Mouse (Mus musculus) hindbrain, postnatal 0 days (tissue): ENCODE results near the gene Galntl6. TPM values are rescaled to one million over a fixed set of nuclear protein-coding genes. Genes with fewer than 3 reads are reported as not detected.
A peak's percentile ranks its signal among the peaks of the same experiment; 100 is the strongest.

Source experiments
- ATAC-seq: fragments of 200-750 bp; cut with Nextera tagmentation; 2 replicates; pipeline ENCODE4 v1.8.0; 2017; ENCODE audit warnings: mild to moderate bottlenecking, moderate TSS enrichment, moderate library complexity
- DNase-seq: peaks from one replicate; pipeline ENCODE4 v3.0.0-alpha.2; 2015; ENCODE audit warnings: low spot score
- H3K27ac ChIP-seq: fragments of 300-500 bp; sonication (generic); 2 replicates; pipeline ENCODE4 v1.5.1; 2014; ENCODE audit warnings: mild to moderate bottlenecking
- H3K27me3 ChIP-seq: fragments of 300-500 bp; sonication (generic); 2 replicates; pipeline ENCODE4 v1.6.1; 2014; ENCODE audit warnings: low read length, mixed read lengths; ENCODE audit not compliant: insufficient read depth
- H3K36me3 ChIP-seq: fragments of 300-500 bp; sonication (generic); 2 replicates; pipeline ENCODE4 v1.6.1; 2014; ENCODE audit warnings: low read length, mixed read lengths; ENCODE audit not compliant: insufficient read depth
- H3K4me1 ChIP-seq: fragments of 300-500 bp; sonication (generic); 2 replicates; pipeline ENCODE4 v1.6.1; 2014; ENCODE audit warnings: antibody characterized with exemption, low read length, mixed read lengths; ENCODE audit not compliant: insufficient read depth
- H3K4me2 ChIP-seq: fragments of 300-500 bp; sonication (generic); 2 replicates; pipeline ENCODE4 v1.6.1; 2014; ENCODE audit warnings: low read depth, mild to moderate bottlenecking, low read length, moderate library complexity, mixed read lengths
- H3K4me3 ChIP-seq: fragments of 300-500 bp; sonication (generic); 2 replicates; pipeline ENCODE4 v1.5.1; 2014; ENCODE audit warnings: low read length
- H3K9ac ChIP-seq: fragments of 300-500 bp; sonication (generic); replicated peaks from 2 replicates; pipeline ENCODE4 v1.6.1; 2014; ENCODE audit warnings: mild to moderate bottlenecking, low read length, moderate library complexity, mixed read lengths
- H3K9me3 ChIP-seq: fragments of 300-500 bp; sonication (generic); 2 replicates; pipeline ENCODE4 v1.6.1; 2016; ENCODE audit warnings: low read length, mixed read lengths
- CTCF ChIP-seq: IDR thresholded peaks from 2 replicates; pipeline ENCODE4 v1.5.1; 2016; ENCODE audit warnings: antibody characterized with exemption, control low read depth, low read depth
- WGBS: fragments of 180-500 bp; shearing (Covaris S2); extraction: QIAGEN DNeasy Blood & Tissue Kit; methylation state at CpG from one replicate; pipeline ENCODE4 v1.1.7; 2014; 5-methylcytosine and 5-hydroxymethylcytosine counted together
- polyA plus RNA-seq: library from polyadenylated mRNA; unstranded; fragments of >200 nt; fragmentation: Nextera tagmentation; extraction: Ambion mirVana; gene quantifications from 2 replicates; pipeline ENCODE4 v1.2.1, GENCODE M21; 2015
- total RNA-seq: library from RNA; depleted of rRNA; stranded (reverse); fragments of >200 nt; gene quantifications from 2 replicates; pipeline ENCODE4 v1.2.3, GENCODE M21; 2014

Galntl6 gene
- total and polyA plus RNA-seq, 2 experiments from 2014 or later: 16.5 to 26.5 TPM

DNA sequence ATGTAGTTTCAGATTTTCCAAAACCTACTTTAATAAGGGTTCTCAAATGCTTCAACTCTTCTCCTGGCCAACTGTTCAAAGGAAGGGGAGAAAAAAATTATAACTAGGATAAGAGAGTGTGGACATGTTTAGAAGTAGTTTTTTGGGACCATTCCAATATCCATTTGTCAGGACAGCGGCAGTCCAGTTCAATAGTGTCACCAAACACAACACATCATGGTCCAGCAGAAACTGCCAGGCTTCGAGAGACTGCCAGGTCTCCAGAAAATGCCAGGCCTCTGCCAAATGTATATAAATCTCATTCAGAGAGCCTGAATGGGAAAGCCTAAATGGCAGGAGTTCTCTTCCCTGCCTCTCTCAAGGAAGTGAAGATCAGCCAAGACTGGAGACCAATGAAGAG is 469.7 kb downstream of the Galntl6 start:
- TF ChIP-seq CTCF: no peak

DNA sequence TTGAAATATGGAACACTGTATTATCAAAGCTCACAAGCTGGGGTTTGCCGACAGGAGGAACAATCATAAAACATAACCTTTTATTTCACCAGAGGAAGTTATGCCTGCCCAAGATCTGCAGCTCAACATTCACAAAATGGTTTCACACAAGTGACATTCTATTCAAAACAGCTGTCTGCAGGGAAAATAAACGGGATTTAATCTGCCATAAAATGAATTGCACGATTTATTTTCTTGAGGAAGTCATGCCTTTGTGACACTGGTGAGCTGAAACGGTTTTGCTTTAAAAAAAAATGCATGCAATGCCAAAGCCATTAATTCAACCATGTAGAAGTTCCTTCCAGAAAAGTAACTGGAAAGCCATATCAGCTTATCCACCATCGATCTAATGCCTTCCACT is 494.0 kb downstream of the Galntl6 start:
- H3K36me3 ChIP-seq: no peaks in the 10 kb centered on the region
- no peaks in the 10 kb centered on the region for H3K9me3 ChIP-seq
- WGBS: 56% methylated on average over 5 of the region's 5 CpGs
- H3K4me1 ChIP-seq: no peaks in the 10 kb centered on the region
- TF ChIP-seq CTCF: no peak
- H3K27ac ChIP-seq: no peak overlapping the region
- DNase-seq (no peak), ATAC-seq (no peak)
- no peak overlapping the region for H3K9ac ChIP-seq
- H3K4me3 ChIP-seq: no peak overlapping the region
- H3K4me2 ChIP-seq: no peak overlapping the region
- no peaks in the 10 kb centered on the region for H3K27me3 ChIP-seq

More for the DNA sequence above, 469.7 kb downstream of the Galntl6 start:
- 53% methylated on average over 2 of the region's 2 CpGs for WGBS
- Histone ChIP-seq H3K4me2 (no peak overlapping the region), H3K4me1 (no peaks in the 10 kb centered on the region), H3K4me3 (no peak overlapping the region), H3K36me3 (no peaks in the 10 kb centered on the region), H3K9me3 (no peaks in the 10 kb centered on the region), H3K27ac (no peak overlapping the region), H3K27me3 (no peaks in the 10 kb centered on the region), H3K9ac (no peak overlapping the region)
- peak; percentile 17 for DNase-seq
- ATAC-seq: no peak

DNA sequence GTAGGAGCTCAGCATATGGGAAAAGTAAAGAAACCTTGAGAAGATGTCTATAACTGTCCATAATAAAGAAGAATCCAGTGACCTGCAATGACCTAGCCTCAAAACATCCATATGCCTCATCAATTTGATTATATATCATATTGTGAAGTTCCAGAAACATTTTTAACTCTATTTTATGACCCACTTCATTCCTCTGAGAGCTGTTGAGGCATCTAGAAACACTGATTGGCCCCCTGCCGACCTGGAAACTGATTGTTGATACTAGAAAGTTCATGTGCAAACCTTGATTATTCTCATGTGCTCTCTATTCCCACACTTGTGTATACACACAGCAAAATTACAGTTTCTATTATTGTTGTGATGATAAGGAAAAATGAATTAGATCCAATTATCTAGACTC is 494.9 kb downstream of the Galntl6 start:
- ATAC-seq (no peak), DNase-seq (no peak)

DNA sequence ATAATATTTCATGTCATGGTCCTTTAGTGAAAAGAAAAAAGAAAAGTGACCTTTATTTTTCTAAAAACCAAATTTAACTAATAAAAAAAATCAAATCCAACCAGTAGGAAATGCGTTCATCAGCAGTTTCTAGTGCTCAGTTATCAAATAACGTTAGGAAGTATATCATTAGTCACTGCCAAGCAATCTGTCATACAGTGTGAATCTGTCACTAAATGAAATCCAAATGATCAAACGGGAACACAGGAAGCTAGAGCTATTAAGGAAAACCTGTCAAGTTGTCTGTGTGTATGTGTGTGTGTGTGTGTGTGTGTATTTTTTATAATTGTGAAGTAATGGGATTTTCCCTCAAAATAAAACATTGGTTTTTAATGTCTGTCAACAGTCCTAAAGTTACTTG is 515.9 kb downstream of the Galntl6 start:
- WGBS: 51% methylated on average over 3 of the region's 3 CpGs
- Histone ChIP-seq H3K4me1 (no peaks in the 10 kb centered on the region), H3K27ac (no peak overlapping the region), H3K4me2 (no peak overlapping the region), H3K27me3 (no peaks in the 10 kb centered on the region), H3K36me3 (no peaks in the 10 kb centered on the region), H3K9ac (no peak overlapping the region), H3K9me3 (no peaks in the 10 kb centered on the region), H3K4me3 (no peak overlapping the region)
- no peak for DNase-seq
- no peak for TF ChIP-seq CTCF
- no peak for ATAC-seq

More for the DNA sequence above, 494.9 kb downstream of the Galntl6 start:
- Histone ChIP-seq H3K36me3 (no peaks in the 10 kb centered on the region), H3K4me3 (no peak overlapping the region), H3K4me1 (no peaks in the 10 kb centered on the region), H3K9ac (no peak overlapping the region), H3K27ac (no peak overlapping the region), H3K9me3 (no peaks in the 10 kb centered on the region), H3K4me2 (no peak overlapping the region), H3K27me3 (no peaks in the 10 kb centered on the region)
- no peak for TF ChIP-seq CTCF
- WGBS: 76% methylated on average over 1 of the region's 1 CpGs

DNA sequence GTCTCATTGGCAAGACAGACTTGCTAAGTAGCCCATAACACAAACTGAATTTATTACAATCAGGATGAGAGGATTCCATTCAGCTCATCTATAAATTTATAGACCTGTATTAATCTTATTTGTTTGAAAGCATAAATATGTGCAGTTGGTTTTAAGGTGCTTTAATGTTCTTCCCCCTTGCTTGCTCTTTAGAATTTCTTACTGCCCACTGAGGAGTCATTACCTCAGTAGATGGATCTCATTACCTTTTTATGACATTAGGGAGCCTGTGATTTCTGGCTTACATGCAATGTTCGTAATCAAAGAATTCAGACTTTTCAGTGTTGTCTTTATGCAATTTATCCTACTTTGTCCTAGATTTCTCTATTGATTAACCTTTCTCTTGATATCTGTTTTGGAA is 516.6 kb downstream of the Galntl6 start:
- H3K36me3 ChIP-seq: no peaks in the 10 kb centered on the region
- H3K27ac ChIP-seq: no peak overlapping the region
- H3K27me3 ChIP-seq: no peaks in the 10 kb centered on the region
- WGBS: 84% methylated on average over 1 of the region's 1 CpGs
- no peak for DNase-seq
- no peak for ATAC-seq
- H3K9ac ChIP-seq: no peak overlapping the region
- TF ChIP-seq CTCF: no peak
- no peaks in the 10 kb centered on the region for H3K9me3 ChIP-seq
- no peaks in the 10 kb centered on the region for H3K4me1 ChIP-seq
- H3K4me3 ChIP-seq: no peak overlapping the region
- H3K4me2 ChIP-seq: no peak overlapping the region

DNA sequence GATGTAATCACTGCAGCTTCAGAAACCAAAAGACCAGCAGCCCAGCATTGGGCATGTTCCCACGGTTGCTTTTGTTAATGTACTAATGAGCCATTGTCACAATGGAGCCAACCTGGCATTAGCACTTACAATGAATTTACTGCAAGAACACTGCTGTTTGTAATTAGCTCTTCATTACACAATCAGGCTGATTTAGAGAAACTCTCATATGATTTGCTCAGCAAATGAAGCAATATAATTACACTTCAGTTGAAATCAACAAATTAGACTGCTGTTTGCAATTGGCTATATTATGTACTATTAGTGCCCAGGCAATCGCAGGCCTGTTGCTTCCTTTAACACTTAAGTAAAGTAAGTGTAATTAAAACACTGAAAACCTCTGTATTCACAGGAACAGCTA is 540.1 kb downstream of the Galntl6 start:
- no peak for TF ChIP-seq CTCF
- DNase-seq: peak; percentile 40

DNA sequence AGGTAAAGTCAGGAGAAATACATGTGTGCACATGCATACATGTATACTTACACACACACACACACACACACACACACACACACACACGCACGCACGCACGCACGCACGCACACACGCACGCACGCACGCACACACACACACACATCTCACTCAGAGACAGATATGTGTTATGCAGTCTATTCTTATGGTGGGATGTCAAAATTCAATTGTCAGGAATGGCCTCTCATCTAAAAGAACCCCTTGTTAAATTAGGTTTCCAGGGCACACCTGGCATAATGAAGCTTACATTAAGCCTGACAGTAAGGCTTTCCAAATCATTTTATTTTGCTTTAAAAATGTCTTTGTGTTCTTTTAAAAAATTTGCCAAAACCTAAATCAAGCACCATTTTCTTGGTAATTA is 540.5 kb downstream of the Galntl6 start:
- 77% methylated on average over 10 of the region's 10 CpGs for WGBS
- Histone ChIP-seq H3K4me2 (no peak overlapping the region), H3K9me3 (no peaks in the 10 kb centered on the region), H3K27ac (no peak overlapping the region), H3K27me3 (no peaks in the 10 kb centered on the region), H3K36me3 (no peaks in the 10 kb centered on the region), H3K9ac (no peak overlapping the region), H3K4me3 (no peak overlapping the region), H3K4me1 (no peaks in the 10 kb centered on the region)
- ATAC-seq: no peak
- DNase-seq: no peak
- TF ChIP-seq CTCF: no peak

More for the DNA sequence above, 540.1 kb downstream of the Galntl6 start:
- 0 out of 2 replicates have a peak, but pooled peaks have one; percentile 27 for ATAC-seq
- H3K9ac ChIP-seq: no peak overlapping the region
- 54% methylated on average over 2 of the region's 2 CpGs for WGBS
- H3K4me3 ChIP-seq: no peak overlapping the region
- H3K27ac ChIP-seq: no peak overlapping the region
- H3K27me3 ChIP-seq: no peaks in the 10 kb centered on the region
- H3K36me3 ChIP-seq: no peaks in the 10 kb centered on the region
- H3K4me1 ChIP-seq: no peaks in the 10 kb centered on the region
- no peak overlapping the region for H3K4me2 ChIP-seq
- no peaks in the 10 kb centered on the region for H3K9me3 ChIP-seq
